In the genomic region with DNA sequence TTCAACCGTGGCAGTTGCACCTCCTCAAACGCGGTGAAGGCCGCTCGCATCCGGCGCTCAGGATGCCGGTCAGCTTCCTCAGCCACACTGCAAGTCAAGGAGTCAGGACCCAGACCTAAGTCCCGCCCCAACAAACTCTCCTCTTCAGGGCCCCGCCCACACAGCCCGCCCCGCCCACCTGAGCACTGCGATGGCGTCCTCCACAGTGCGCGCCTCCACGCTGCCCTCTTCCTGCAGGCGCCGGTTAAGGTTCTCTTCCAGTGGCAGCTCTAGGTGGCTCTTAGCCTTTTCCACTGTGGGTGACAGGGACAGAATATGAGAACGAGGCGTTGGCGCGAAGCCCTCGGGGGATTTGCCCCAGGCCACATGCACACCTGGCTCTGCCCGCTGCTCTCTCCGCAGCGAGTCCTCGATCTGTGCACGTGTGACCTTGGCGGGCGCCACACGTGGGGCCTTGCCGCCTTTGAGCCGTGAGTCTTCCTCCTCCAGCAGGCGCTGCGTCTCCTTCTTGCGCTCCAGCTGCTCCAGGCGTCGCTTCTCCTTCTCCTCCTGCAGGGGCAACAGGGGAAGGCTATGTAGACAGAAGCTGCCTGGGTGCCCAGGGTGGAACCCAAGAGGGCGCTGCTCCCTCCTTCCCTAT, we compare ENCODE assay signal across 9 mouse cellular contexts. TPM values are rescaled to one million over a fixed set of nuclear protein-coding genes. Genes with fewer than 3 reads are reported as not detected.
A peak's percentile ranks its signal among the peaks of the same experiment; 100 is the strongest.
DNase-seq lines count a peak whose midpoint lies in the region; ATAC-seq and TF ChIP-seq lines count a peak whose summit lies in the region.
"Had no signal": no experiment of that assay in that cellular context is flagged by ENCODE, and none has a peak within 500 bp of the region (broad histone marks: within the 10 kb centered on the region; RNA-seq: fewer than 3 reads in every experiment).

No protein-coding gene starts in this region.

- peak; percentile 45 for ATAC-seq in granulocyte monocyte progenitor cell, adult 5-6 weeks (replicated peaks; ENCODE audit: poor library complexity, severe bottlenecking)
- no peak for ATAC-seq in stomach, embryonic 14.5 days (ENCODE audit: insufficient number of reproducible peaks, insufficient read depth, low FRiP score, low read depth)

- TF ChIP-seq CTCF in bone marrow macrophage, adult 2 months (IDR thresholded peaks at IDR 0.05; ENCODE audit: low read depth, low read length), result no peak

- peak overlapping the region; percentile 52 to 58 for H3K4me3 ChIP-seq in ES-E14 (ENCODE audit: insufficient read depth in 1 of 2, low read depth in 1 of 2, low read length in 2 of 2, poor library complexity in 1 of 2, severe bottlenecking in 1 of 2)
- H3K4me3 ChIP-seq in bone marrow macrophage, adult 2 months (ENCODE audit: insufficient read depth, low read length), result peak overlapping the region; percentile 46
- peak overlapping the region; percentile 41 for H3K4me3 ChIP-seq in limb, embryonic 10.5 days
- H3K4me3 ChIP-seq in stomach, embryonic 14.5 days (ENCODE audit: low read depth, low read length), result 0 out of 2 replicates have a peak overlapping the region, but pooled peaks have one; percentile 16
- H3K4me3 ChIP-seq: heart, adult 2 months had no signal

- peaks cover 7% of the 10 kb centered on the region; the same call in 1 of the 2 replicates for H3K36me3 ChIP-seq in ES-E14 (ENCODE audit: control insufficient read depth, insufficient read depth, low read length, poor library complexity, severe bottlenecking)
- H3K36me3 ChIP-seq in limb, embryonic 10.5 days, result peaks cover 19% of the 10 kb centered on the region
- 0 out of 2 replicates have a peak, but pooled peaks cover 2% of the 10 kb centered on the region for H3K36me3 ChIP-seq in stomach, embryonic 14.5 days (ENCODE audit: control insufficient read depth, insufficient read depth, low read length)

- H3K27me3 ChIP-seq in limb, embryonic 10.5 days (ENCODE audit: low read depth, poor library complexity, severe bottlenecking), result peaks cover 6% of the 10 kb centered on the region
- H3K27me3 ChIP-seq in stomach, embryonic 14.5 days (ENCODE audit: control insufficient read depth, insufficient read depth, low read length), result no peaks in the 10 kb centered on the region

- no peaks in the 10 kb centered on the region for H3K9me3 ChIP-seq in ES-E14 (ENCODE audit: control insufficient read depth, insufficient read depth, low read depth, low read length)
- no peaks in the 10 kb centered on the region for H3K9me3 ChIP-seq in limb, embryonic 10.5 days (replicated peaks)
- no peaks in the 10 kb centered on the region for H3K9me3 ChIP-seq in stomach, embryonic 14.5 days (ENCODE audit: control insufficient read depth, low read depth, low read length)

- 0 out of 2 replicates have a peak overlapping the region, but pooled peaks have one; percentile 0 for H3K27ac ChIP-seq in ES-E14 (ENCODE audit: insufficient read depth, low read depth, low read length, poor library complexity, severe bottlenecking)
- no peak overlapping the region for H3K27ac ChIP-seq in bone marrow macrophage, adult 2 months (ENCODE audit: insufficient read depth, low read depth, low read length)
- H3K27ac ChIP-seq in limb, embryonic 10.5 days, result peak overlapping the region; percentile 83
- H3K27ac ChIP-seq in stomach, embryonic 14.5 days (ENCODE audit: low read length), result 0 out of 2 replicates have a peak overlapping the region, but pooled peaks have one; percentile 30
- H3K27ac ChIP-seq: heart, adult 2 months had no signal

- H3K4me1 ChIP-seq in ES-E14 (ENCODE audit: control insufficient read depth in 2 of 2, insufficient read depth in 2 of 2, low read length in 2 of 2, poor library complexity in 1 of 2), result peaks cover 0 to 28% of the 10 kb centered on the region in 2 experiments; a peak in 3 of 4 replicates
- H3K4me1 ChIP-seq in bone marrow macrophage, adult 2 months (ENCODE audit: control insufficient read depth, insufficient read depth, low read length), result peaks cover 10% of the 10 kb centered on the region
- peaks cover 69% of the 10 kb centered on the region for H3K4me1 ChIP-seq in limb, embryonic 10.5 days
- H3K4me1 ChIP-seq in stomach, embryonic 14.5 days (ENCODE audit: control insufficient read depth, insufficient read depth, low read length), result peaks cover 35% of the 10 kb centered on the region

- TF ChIP-seq POLR2A in bone marrow macrophage, adult 2 months (IDR thresholded peaks at IDR 0.05; ENCODE audit: borderline replicate concordance, low read depth, low read length), result no peak

- in situ Hi-C loops in ES-E14 (cut with MboI; ENCODE audit: low sequenced_read_pairs in 2 of 2, unreplicated experiment in 2 of 2), result no loop called here

- 15% methylated on average over 40 of the region's 40 CpGs for WGBS in limb, embryonic 10.5 days
- 21% methylated on average over 40 of the region's 40 CpGs for WGBS in stomach, embryonic 14.5 days

- peak overlapping the region; percentile 36 for H3K4me2 ChIP-seq in stomach, embryonic 14.5 days (replicated peaks; ENCODE audit: low read depth, low read length)

- no peak for DNase-seq in ES-E14 (ENCODE audit: low read depth, low spot score)
- DNase-seq in limb, embryonic 10.5 days (ENCODE audit: low spot score), result peak; percentile 81
- peak; percentile 54 for DNase-seq in mesoderm, embryonic 11.5 days (ENCODE audit: low read depth, low spot score)
- no peak for DNase-seq in MN1 (ENCODE audit: low spot score)
- DNase-seq in urinary bladder, postnatal 4 days (ENCODE audit: low spot score in 2 of 2), result no peak

- peak overlapping the region; percentile 59; the same call in 1 of the 2 replicates for H3K9ac ChIP-seq in ES-E14 (ENCODE audit: insufficient read depth, low read depth, low read length, poor library complexity, severe bottlenecking)
- 0 out of 2 replicates have a peak overlapping the region, but pooled peaks have one; percentile 18 for H3K9ac ChIP-seq in stomach, embryonic 14.5 days (replicated peaks; ENCODE audit: low read depth, low read length)

TF ChIP-seq in ES-E14, 5 proteins besides CTCF, POLR2A, EP300 and RAD21:
- TF ChIP-seq HCFC1 (IDR thresholded peaks at IDR 0.05; ENCODE audit: borderline replicate concordance, insufficient read depth, low read length), result no peak
- no peak for TF ChIP-seq CHD2 (IDR thresholded peaks at IDR 0.05; ENCODE audit: low read depth, low read length)
- no peak for TF ChIP-seq MAFK (IDR thresholded peaks at IDR 0.05; ENCODE audit: insufficient read depth, low read depth, low read length)
- TF ChIP-seq ZNF384 (IDR thresholded peaks at IDR 0.05; ENCODE audit: low read depth, low read length), result no peak
- no peak for TF ChIP-seq ZC3H11A (IDR thresholded peaks at IDR 0.05; ENCODE audit: borderline replicate concordance, low read depth, low read length)

RNA-seq across cellular contexts. Expression of a gene that starts 5.1 kb away (rescaled TPM):
- 52.5 and 82.3 TPM in 2 replicates for total RNA-seq in ES-E14 (2012; rRNA removed)
- polyA plus RNA-seq in bone marrow macrophage, adult 2 months (2012; ENCODE audit: insufficient read depth, insufficient read length, missing spikeins), result 35.6 and 39.9 TPM in 2 replicates
- 19.4 and 22.3 TPM in 2 replicates for total RNA-seq in granulocyte monocyte progenitor cell, adult 5-6 weeks (2014; fragmentation: Nextera tagmentation)
- total RNA-seq in granulocyte monocyte progenitor cell, adult 5-6 weeks (2017), result 35.9 and 38.9 TPM in 2 replicates
- 174 and 187 TPM in 2 replicates for polyA plus RNA-seq in limb, embryonic 10.5 days (2016; fragmentation: Nextera tagmentation; extraction: Ambion mirVana)
- polyA plus RNA-seq in stomach, embryonic 14.5 days (2014; fragmentation: Nextera tagmentation; extraction: Ambion mirVana), result 92.1 and 102 TPM in 2 replicates

RNA-seq across cellular contexts. Expression of a gene that starts 5.6 kb away (rescaled TPM):
- total RNA-seq in ES-E14 (2012; rRNA removed), result 3.7 and 6.6 TPM in 2 replicates
- 0.99 and 1.8 TPM in 2 replicates for polyA plus RNA-seq in bone marrow macrophage, adult 2 months (2012; ENCODE audit: insufficient read depth, insufficient read length, missing spikeins)
- 0.30 and 0.49 TPM in 2 replicates for total RNA-seq in granulocyte monocyte progenitor cell, adult 5-6 weeks (2014; fragmentation: Nextera tagmentation)
- 0.90 and 3.5 TPM in 2 replicates for total RNA-seq in granulocyte monocyte progenitor cell, adult 5-6 weeks (2017)
- 2.8 and 4.0 TPM in 2 replicates for polyA plus RNA-seq in limb, embryonic 10.5 days (2016; fragmentation: Nextera tagmentation; extraction: Ambion mirVana)
- polyA plus RNA-seq in stomach, embryonic 14.5 days (2014; fragmentation: Nextera tagmentation; extraction: Ambion mirVana), result 1.6 and 2.1 TPM in 2 replicates

RNA-seq across cellular contexts. Expression of a gene that starts 23.9 kb away (rescaled TPM):
- 2.5 and 3.4 TPM in 2 replicates for total RNA-seq in ES-E14 (2012; rRNA removed)
- not detected in 2 replicates for polyA plus RNA-seq in bone marrow macrophage, adult 2 months (2012; ENCODE audit: insufficient read depth, insufficient read length, missing spikeins)
- not detected in 2 replicates for total RNA-seq in granulocyte monocyte progenitor cell, adult 5-6 weeks (2014; fragmentation: Nextera tagmentation)
- 0.15 TPM in 1 of 2 replicates, not detected in the other for total RNA-seq in granulocyte monocyte progenitor cell, adult 5-6 weeks (2017)
- polyA plus RNA-seq in limb, embryonic 10.5 days (2016; fragmentation: Nextera tagmentation; extraction: Ambion mirVana), result 0.16 and 0.23 TPM in 2 replicates
- polyA plus RNA-seq in stomach, embryonic 14.5 days (2014; fragmentation: Nextera tagmentation; extraction: Ambion mirVana), result 4.2 and 4.8 TPM in 2 replicates
- total RNA-seq: heart, adult 2 months had no signal

RNA-seq across cellular contexts. Expression of a gene that starts 28.5 kb away (rescaled TPM):
- total RNA-seq in ES-E14 (2012; rRNA removed), result 2,806 and 2,972 TPM in 2 replicates
- polyA plus RNA-seq in bone marrow macrophage, adult 2 months (2012; ENCODE audit: insufficient read depth, insufficient read length, missing spikeins), result 1,719 and 1,824 TPM in 2 replicates
- 5,658 and 6,549 TPM in 2 replicates for total RNA-seq in granulocyte monocyte progenitor cell, adult 5-6 weeks (2014; fragmentation: Nextera tagmentation)
- 2,742 and 3,425 TPM in 2 replicates for total RNA-seq in granulocyte monocyte progenitor cell, adult 5-6 weeks (2017)
- polyA plus RNA-seq in limb, embryonic 10.5 days (2016; fragmentation: Nextera tagmentation; extraction: Ambion mirVana), result 3,636 and 3,729 TPM in 2 replicates
- 5,566 and 6,204 TPM in 2 replicates for polyA plus RNA-seq in stomach, embryonic 14.5 days (2014; fragmentation: Nextera tagmentation; extraction: Ambion mirVana)

RNA-seq across cellular contexts. Expression of a gene that starts 29.2 kb away (rescaled TPM):
- 11.4 and 18.8 TPM in 2 replicates for total RNA-seq in ES-E14 (2012; rRNA removed)
- 27.8 and 29.7 TPM in 2 replicates for polyA plus RNA-seq in bone marrow macrophage, adult 2 months (2012; ENCODE audit: insufficient read depth, insufficient read length, missing spikeins)
- total RNA-seq in granulocyte monocyte progenitor cell, adult 5-6 weeks (2014; fragmentation: Nextera tagmentation), result 5.0 and 16.1 TPM in 2 replicates
- 4.7 and 8.7 TPM in 2 replicates for total RNA-seq in granulocyte monocyte progenitor cell, adult 5-6 weeks (2017)
- 4.4 and 5.0 TPM in 2 replicates for polyA plus RNA-seq in limb, embryonic 10.5 days (2016; fragmentation: Nextera tagmentation; extraction: Ambion mirVana)
- 5.8 and 8.7 TPM in 2 replicates for polyA plus RNA-seq in stomach, embryonic 14.5 days (2014; fragmentation: Nextera tagmentation; extraction: Ambion mirVana)

Comparison
In these comparisons a context has a peak if more than half of its experiments do, and no peak if none do; other contexts are left out.
1. DNase-seq: peak in limb, embryonic 10.5 days (single experiment) and mesoderm, embryonic 11.5 days (single experiment); none in ES-E14 (single experiment), MN1 (single experiment) and urinary bladder, postnatal 4 days (0 of 2).
2. Peak in every context shown above with its lines, with median percentiles within 50 percentile points of each other: H3K4me3 ChIP-seq.